Comparison of ENCODE assay signal across 24 mouse cellular contexts in the genomic region with DNA sequence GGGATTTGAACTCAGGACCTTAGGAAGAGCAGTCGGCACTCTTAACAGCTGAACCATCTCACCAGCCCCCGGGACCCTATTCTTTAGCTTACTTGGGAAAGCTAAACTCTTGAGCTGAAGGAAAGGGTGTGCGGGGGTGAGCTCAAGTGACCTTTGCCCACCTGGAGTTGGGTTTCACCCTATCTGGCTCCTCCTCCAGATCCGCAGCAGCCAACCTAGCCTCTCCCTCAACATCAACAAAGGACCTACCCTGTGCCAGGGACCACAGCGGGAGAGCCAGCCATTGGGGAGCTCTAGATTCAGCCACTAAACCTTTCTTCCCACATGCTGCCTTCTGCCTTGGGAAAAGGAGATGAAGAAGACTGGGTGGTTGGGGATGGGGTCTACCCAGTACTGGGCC. TPM values are rescaled to one million over a fixed set of nuclear protein-coding genes. Genes with fewer than 3 reads are reported as not detected.
DNase-seq lines count a peak whose midpoint lies in the region; ATAC-seq lines count a peak whose summit lies in the region.
"Had no signal": no experiment of that assay in that cellular context is flagged by ENCODE, and none has a peak within 500 bp of the region (broad histone marks: within the 10 kb centered on the region; RNA-seq: fewer than 3 reads in every experiment).

No protein-coding gene starts in this region.

- peak; percentile 39; the same call in 1 of the 2 replicates for ATAC-seq in intestine, embryonic 15.5 days
- ATAC-seq: activated CD4-positive, CD25-positive, alpha-beta regulatory T cell, adult 4 months; forebrain, embryonic 14.5 days; Patski had no signal

- H3K4me1 ChIP-seq in intestine, embryonic 15.5 days (replicated peaks): peaks cover 31% of the 10 kb centered on the region
- peaks cover 40% of the 10 kb centered on the region for H3K4me1 ChIP-seq in limb, embryonic 10.5 days

- no peak overlapping the region for H3K4me3 ChIP-seq in intestine, embryonic 15.5 days (replicated peaks)
- H3K4me3 ChIP-seq in macrophage (ENCODE audit: inconsistent target): no peak overlapping the region
- H3K4me3 ChIP-seq in limb, embryonic 10.5 days: no peak overlapping the region
- H3K4me3 ChIP-seq: embryonic facial prominence, embryonic 15.5 days; erythroblast, embryonic 14.5 days; forebrain, embryonic 10.5 days; heart, embryonic 15.5 days; hindbrain, embryonic 13.5 days had no signal

- H3K9me3 ChIP-seq in intestine, embryonic 15.5 days: no peaks in the 10 kb centered on the region
- no peaks in the 10 kb centered on the region for H3K9me3 ChIP-seq in limb, embryonic 10.5 days (replicated peaks)
- H3K9me3 ChIP-seq: embryonic facial prominence, embryonic 15.5 days; forebrain, embryonic 10.5 days; heart, embryonic 15.5 days; hindbrain, embryonic 13.5 days had no signal

- H3K79me2 ChIP-seq in macrophage (ENCODE audit: inconsistent target): peaks cover 26% of the 10 kb centered on the region

- H3K27ac ChIP-seq in intestine, embryonic 15.5 days: peak overlapping the region; percentile 27; the same call in 1 of the 2 replicates
- H3K27ac ChIP-seq in macrophage: peak overlapping the region; percentile 90
- no peak overlapping the region for H3K27ac ChIP-seq in limb, embryonic 10.5 days
- H3K27ac ChIP-seq: embryonic facial prominence, embryonic 15.5 days; forebrain, embryonic 10.5 days; heart, embryonic 15.5 days; hindbrain, embryonic 13.5 days had no signal

- 65% methylated on average over 5 of the region's 5 CpGs for WGBS in intestine, embryonic 15.5 days
- 87% methylated on average over 5 of the region's 5 CpGs for WGBS in macrophage (ENCODE audit: missing documents)
- WGBS in limb, embryonic 10.5 days: 83% methylated on average over 5 of the region's 5 CpGs

- no peak overlapping the region for H3K9ac ChIP-seq in intestine, embryonic 15.5 days
- H3K9ac ChIP-seq: embryonic facial prominence, embryonic 15.5 days; heart, embryonic 15.5 days; hindbrain, embryonic 13.5 days had no signal

- no peaks in the 10 kb centered on the region for H3K27me3 ChIP-seq in intestine, embryonic 15.5 days (replicated peaks)
- H3K27me3 ChIP-seq in limb, embryonic 10.5 days (ENCODE audit: low read depth, poor library complexity, severe bottlenecking): peaks cover 9% of the 10 kb centered on the region
- H3K27me3 ChIP-seq: CH12.LX; embryonic facial prominence, embryonic 15.5 days; heart, embryonic 15.5 days; Patski had no signal

- H3K36me3 ChIP-seq in intestine, embryonic 15.5 days: no peaks in the 10 kb centered on the region
- no peaks in the 10 kb centered on the region for H3K36me3 ChIP-seq in macrophage (ENCODE audit: inconsistent target)
- no peaks in the 10 kb centered on the region for H3K36me3 ChIP-seq in limb, embryonic 10.5 days
- H3K36me3 ChIP-seq: embryonic facial prominence, embryonic 15.5 days; forebrain, embryonic 10.5 days; heart, embryonic 15.5 days; hindbrain, embryonic 13.5 days had no signal

- no peak overlapping the region for H3K4me2 ChIP-seq in intestine, embryonic 15.5 days (replicated peaks)
- H3K4me2 ChIP-seq: embryonic facial prominence, embryonic 15.5 days; heart, embryonic 11.5 days; heart, embryonic 15.5 days; hindbrain, embryonic 13.5 days had no signal

- peak; percentile 37 for DNase-seq in kidney, postnatal 14 days
- no peak for DNase-seq in kidney, adult 9 months
- DNase-seq in yolk sac, embryonic 10.5 days (ENCODE audit: low spot score): peak; percentile 35
- DNase-seq in cerebellum, adult 8-10 months: no peak
- DNase-seq in limb, embryonic 10.5 days (ENCODE audit: low spot score): no peak
- DNase-seq: adrenal gland, postnatal 25 days; cerebellum, adult 2 months; cerebellum, postnatal 14 days; embryo, embryonic 11 days; gastrocnemius, postnatal 36 days; heart, adult 18-20 months; heart, postnatal 14 days had no signal

RNA-seq across cellular contexts. Expression of a gene that starts 2.2 kb away (rescaled TPM):
- polyA plus RNA-seq in intestine, embryonic 15.5 days (2015; fragmentation: Nextera tagmentation; extraction: Ambion mirVana): 57.2 and 58.3 TPM in 2 replicates
- 1,000 to 10,000 TPM in 23 of 26 experiments, 100 to 1,000 TPM in 3; 920 to 2,399 (median 1,316) TPM for total RNA-seq in macrophage (2018; cell fraction: chromatin; rRNA removed)
- total RNA-seq in macrophage (2018; cell fraction: cytosol; rRNA removed): 100 to 1,000 TPM; 168 to 279 (median 213) TPM
- total RNA-seq in macrophage (2018; cell fraction: nucleus; rRNA removed): 1,000 to 10,000 TPM in 7 of 26 experiments, 100 to 1,000 TPM in 19; 420 to 1,209 (median 753) TPM
- 108 to 303 TPM (median 176 TPM) in 3 replicates for polyA plus RNA-seq in macrophage (2018)
- polyA plus RNA-seq in limb, embryonic 10.5 days (2016; fragmentation: Nextera tagmentation; extraction: Ambion mirVana): 26.0 and 36.8 TPM in 2 replicates

RNA-seq across cellular contexts. Expression of a gene that starts 25.9 kb away (rescaled TPM):
- polyA plus RNA-seq in intestine, embryonic 15.5 days (2015; fragmentation: Nextera tagmentation; extraction: Ambion mirVana): 12.6 and 15.0 TPM in 2 replicates
- total RNA-seq in macrophage (2018; cell fraction: chromatin; rRNA removed): 10 to 100 TPM; 15.0 to 88.5 (median 53.0) TPM
- total RNA-seq in macrophage (2018; cell fraction: cytosol; rRNA removed): 10 to 100 TPM; 10.8 to 21.9 (median 16.2) TPM
- total RNA-seq in macrophage (2018; cell fraction: nucleus; rRNA removed): 10 to 100 TPM; 13.2 to 52.7 (median 28.8) TPM
- polyA plus RNA-seq in macrophage (2018): 11.3 to 19.5 TPM (median 16.6 TPM) in 3 replicates
- 16.6 and 19.3 TPM in 2 replicates for polyA plus RNA-seq in limb, embryonic 10.5 days (2016; fragmentation: Nextera tagmentation; extraction: Ambion mirVana)

Comparison
In these comparisons a context has a peak if more than half of its experiments do, and no peak if none do; other contexts are left out.
1. DNase-seq: peak in kidney, postnatal 14 days (single experiment) and yolk sac, embryonic 10.5 days (single experiment); none in kidney, adult 9 months (single experiment), cerebellum, adult 8-10 months (single experiment) and limb, embryonic 10.5 days (single experiment).